Mouse (Mus musculus): ENCODE results near the gene Rpl9-ps6. TPM values are rescaled to one million over a fixed set of nuclear protein-coding genes. Genes with fewer than 3 reads are reported as not detected.

The Rpl9-ps6 gene
- polyA plus RNA-seq, 1 experiment from 2014 or later: 97.9 TPM

DNA sequence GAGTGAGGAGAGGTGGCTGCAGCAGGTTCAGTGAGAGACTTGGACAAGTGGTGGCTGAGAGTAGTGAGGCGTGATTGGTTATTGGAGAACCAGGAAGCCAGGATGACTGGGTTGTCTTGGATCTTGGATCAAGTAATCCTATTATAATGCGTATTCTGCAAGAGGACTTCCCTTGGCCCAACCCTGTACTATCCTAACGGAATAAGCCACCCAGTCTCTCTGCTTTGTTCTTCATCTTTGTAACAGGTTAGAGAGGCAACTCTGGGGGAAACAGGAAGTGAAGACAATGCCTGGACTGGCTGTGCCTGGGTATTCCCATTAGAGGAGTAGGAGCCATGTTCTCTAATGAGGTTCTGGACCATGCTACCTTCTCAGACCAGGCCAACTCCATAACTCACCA, 40.5 kb downstream of the Rpl9-ps6 start:
- H3K27ac ChIP-seq (ENCODE audit: low read length): no peak overlapping the region
- H3K36me3 ChIP-seq (ENCODE audit: insufficient read depth, low read length): no peaks in the 10 kb centered on the region
- H3K9ac ChIP-seq (replicated peaks; ENCODE audit: low read length): no peak overlapping the region
- no peak overlapping the region for H3K4me3 ChIP-seq (ENCODE audit: low read length)
- H3K27me3 ChIP-seq (ENCODE audit: insufficient read depth, low read length): no peaks in the 10 kb centered on the region
- no peaks in the 10 kb centered on the region for H3K9me3 ChIP-seq (ENCODE audit: low read length)
- H3K4me1 ChIP-seq (ENCODE audit: insufficient read depth, low read length): no peaks in the 10 kb centered on the region
- no peak for ATAC-seq (ENCODE audit: low FRiP score, low TSS enrichment)
- 91% methylated on average over 3 of the region's 3 CpGs for WGBS
- no peak overlapping the region for H3K4me2 ChIP-seq (replicated peaks; ENCODE audit: low read depth, low read length)

DNA sequence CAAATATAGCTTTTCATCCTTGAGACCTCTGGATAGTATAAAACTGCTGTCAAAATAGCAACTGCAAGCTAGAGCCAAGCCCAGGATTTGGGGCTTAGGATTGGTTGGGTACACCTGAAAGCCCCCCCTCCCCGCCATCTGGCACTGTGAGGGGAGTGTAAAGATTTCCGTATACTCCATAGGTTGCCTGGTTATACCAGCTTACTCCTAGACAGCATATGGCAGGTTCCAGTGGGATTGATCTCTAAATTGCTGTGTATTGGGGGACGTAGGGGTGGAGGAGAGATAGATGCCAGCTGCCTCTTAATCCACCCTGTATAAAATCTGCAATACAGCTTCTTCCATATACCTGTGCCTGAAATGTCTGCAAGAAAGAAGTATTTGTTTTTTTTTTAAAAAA, 41.7 kb downstream of the Rpl9-ps6 start:
- H3K4me2 ChIP-seq (replicated peaks; ENCODE audit: low read depth, low read length): no peak overlapping the region
- no peaks in the 10 kb centered on the region for H3K4me1 ChIP-seq (ENCODE audit: insufficient read depth, low read length)
- WGBS: 90% methylated on average over 3 of the region's 3 CpGs
- H3K9me3 ChIP-seq (ENCODE audit: low read length): no peaks in the 10 kb centered on the region
- no peak for ATAC-seq (ENCODE audit: low FRiP score, low TSS enrichment)
- no peak overlapping the region for H3K27ac ChIP-seq (ENCODE audit: low read length)
- H3K9ac ChIP-seq (replicated peaks; ENCODE audit: low read length): no peak overlapping the region
- no peaks in the 10 kb centered on the region for H3K27me3 ChIP-seq (ENCODE audit: insufficient read depth, low read length)
- no peaks in the 10 kb centered on the region for H3K36me3 ChIP-seq (ENCODE audit: insufficient read depth, low read length)
- H3K4me3 ChIP-seq (ENCODE audit: low read length): no peak overlapping the region

GRCm38 (mm10) chr19:32419069-32419468, 47.3 kb downstream of the Rpl9-ps6 start:
- ATAC-seq (ENCODE audit: low FRiP score, low TSS enrichment): no peak
- no peak overlapping the region for H3K4me2 ChIP-seq (replicated peaks; ENCODE audit: low read depth, low read length)

GRCm38 (mm10) chr19:32416692-32417317, 49.6 kb downstream of the Rpl9-ps6 start:
- H3K27me3 ChIP-seq (ENCODE audit: insufficient read depth, low read length): no peaks in the 10 kb centered on the region
- no peak overlapping the region for H3K4me3 ChIP-seq (ENCODE audit: low read length)
- no peaks in the 10 kb centered on the region for H3K36me3 ChIP-seq (ENCODE audit: insufficient read depth, low read length)
- H3K27ac ChIP-seq (ENCODE audit: low read length): no peak overlapping the region
- no peak overlapping the region for H3K9ac ChIP-seq (replicated peaks; ENCODE audit: low read length)
- no peak for ATAC-seq (ENCODE audit: low FRiP score, low TSS enrichment)
- H3K9me3 ChIP-seq (ENCODE audit: low read length): no peaks in the 10 kb centered on the region
- H3K4me1 ChIP-seq (ENCODE audit: insufficient read depth, low read length): no peaks in the 10 kb centered on the region
- H3K4me2 ChIP-seq (replicated peaks; ENCODE audit: low read depth, low read length): no peak overlapping the region
- WGBS: 89% methylated on average over 7 of the region's 7 CpGs

More at GRCm38 (mm10) chr19:32419069-32419468, 47.3 kb downstream of the Rpl9-ps6 start:
- Histone ChIP-seq H3K27ac (ENCODE audit: low read length) (no peak overlapping the region), H3K9me3 (ENCODE audit: low read length) (no peaks in the 10 kb centered on the region), H3K4me1 (ENCODE audit: insufficient read depth, low read length) (no peaks in the 10 kb centered on the region), H3K36me3 (ENCODE audit: insufficient read depth, low read length) (no peaks in the 10 kb centered on the region), H3K9ac (replicated peaks; ENCODE audit: low read length) (no peak overlapping the region), H3K4me3 (ENCODE audit: low read length) (no peak overlapping the region), H3K27me3 (ENCODE audit: insufficient read depth, low read length) (no peaks in the 10 kb centered on the region)
- WGBS: 47% methylated on average over 3 of the region's 3 CpGs

Other genes with a start within 250 kb of the Rpl9-ps6 start
- 59.5 and 65.5 TPM in 2 replicates for gene Sgms1, start 76.9 kb downstream of the Rpl9-ps6 start, polyA plus RNA-seq (2015; fragmentation: Nextera tagmentation; extraction: Ambion mirVana)
- gene Minpp1, start 19.2 kb upstream of the Rpl9-ps6 start, polyA plus RNA-seq (2015; fragmentation: Nextera tagmentation; extraction: Ambion mirVana): 72.1 and 74.4 TPM in 2 replicates
- gene Papss2, start 129.2 kb upstream of the Rpl9-ps6 start, polyA plus RNA-seq (2015; fragmentation: Nextera tagmentation; extraction: Ambion mirVana): 17.0 and 20.8 TPM in 2 replicates

All from kidney, embryonic 16.5 days (tissue).